Mouse (Mus musculus) cerebellum, adult 9-11 months (tissue): ENCODE results near the gene Phactr3.

ENCODE experiments used
- DNase-seq: peaks from one replicate; pipeline ENCODE4 v3.0.0; 2022

Gene Phactr3

DNA sequence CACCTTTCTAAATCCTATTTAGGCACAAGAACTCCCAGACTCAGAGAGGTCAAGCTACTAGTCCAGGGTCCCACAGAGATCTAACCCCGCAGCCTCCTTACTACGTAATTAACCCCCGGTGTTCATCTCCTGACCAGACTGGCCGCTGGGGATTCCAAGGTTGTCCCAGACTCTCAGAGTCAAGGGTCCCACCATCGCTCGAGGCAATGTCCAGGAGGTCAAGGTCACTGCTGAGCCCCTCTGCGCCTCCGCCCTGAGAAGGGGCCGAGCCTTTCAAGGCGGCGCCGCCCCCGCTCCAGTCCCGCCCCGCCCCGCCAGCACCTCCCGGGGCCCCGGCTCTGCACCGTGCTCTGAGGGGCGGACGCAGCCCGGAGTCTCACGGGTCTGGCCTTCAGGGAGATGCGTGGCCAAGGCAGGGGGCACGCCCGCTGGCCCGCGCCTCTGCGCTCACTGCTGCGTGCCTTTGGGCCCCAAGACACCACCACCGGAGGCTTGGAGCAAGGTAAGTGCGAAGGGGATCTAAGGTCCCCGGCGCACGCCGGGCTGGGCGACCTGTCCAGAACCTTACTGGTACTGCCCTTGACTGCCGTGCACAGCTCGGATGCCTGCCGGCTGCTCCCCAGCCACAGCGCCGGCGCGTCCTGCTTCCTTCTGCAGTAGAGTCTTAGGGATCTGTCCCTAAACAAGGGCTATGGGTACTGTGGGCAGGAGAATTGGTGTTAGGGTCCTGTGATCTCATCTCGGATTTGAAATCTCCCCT, at the start of gene Phactr3:
TSS of gene Phactr3 (plus strand) at position 175 of the 760 bp plus-strand sequence.
- DNase-seq = peak; percentile 79

- DNase-seq = peak; percentile 58
Measured at GRCm38 (mm10) chr2:178078166-178078717, 40.5 kb upstream of the Phactr3 start, which contains the start of gene Zfp931. Gene Zfp931, minus strand, starts transcription at chr2:178078476.

- DNase-seq = no peak
Measured at GRCm38 (mm10) chr2:178089586-178089985, 29.2 kb upstream of the Phactr3 start.

- DNase-seq = peak; percentile 71
Measured at GRCm38 (mm10) chr2:178098021-178098420, 20.8 kb upstream of the Phactr3 start.

DNA sequence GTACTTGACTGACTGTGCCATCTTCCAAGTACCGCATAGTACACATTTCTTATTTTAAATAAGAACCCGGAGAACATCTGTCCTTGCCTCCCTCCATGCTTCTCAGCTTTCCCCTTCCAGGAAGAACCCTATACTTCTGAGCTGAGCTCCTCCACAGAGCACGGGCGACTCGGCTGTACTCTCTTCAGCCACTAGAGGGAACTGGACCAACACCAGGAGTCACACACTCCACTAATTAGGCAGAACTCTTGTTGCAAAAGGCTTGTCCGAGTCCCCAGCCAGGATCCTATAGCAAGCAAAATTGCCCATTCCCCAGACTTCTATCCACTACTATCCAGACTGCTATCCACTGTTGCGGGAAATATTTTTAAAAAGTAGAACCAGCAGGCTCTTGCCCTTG, 16.8 kb upstream of the Phactr3 start:
- peak; percentile 82 for DNase-seq

DNA sequence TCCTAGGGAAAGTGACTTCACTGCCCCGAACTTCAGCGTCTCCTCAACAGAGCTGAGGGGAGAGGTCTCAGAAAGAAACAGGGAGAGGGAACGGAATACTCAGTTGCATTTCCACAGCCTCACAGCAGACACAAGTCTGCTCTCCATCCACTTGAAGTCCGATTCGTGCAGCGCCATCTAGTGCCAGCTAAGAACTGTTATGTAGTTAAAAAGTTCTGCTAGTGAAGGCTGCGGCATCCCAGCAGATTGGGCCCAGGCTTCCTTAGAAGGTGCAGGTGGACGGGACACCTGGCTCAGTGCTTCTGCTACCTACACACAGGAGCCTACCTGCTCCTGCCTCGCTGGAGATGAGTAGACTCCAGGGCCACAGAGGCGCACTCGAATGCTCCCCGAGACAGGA, 829 bp upstream of the Phactr3 start:
- peak; percentile 80 for DNase-seq

DNA sequence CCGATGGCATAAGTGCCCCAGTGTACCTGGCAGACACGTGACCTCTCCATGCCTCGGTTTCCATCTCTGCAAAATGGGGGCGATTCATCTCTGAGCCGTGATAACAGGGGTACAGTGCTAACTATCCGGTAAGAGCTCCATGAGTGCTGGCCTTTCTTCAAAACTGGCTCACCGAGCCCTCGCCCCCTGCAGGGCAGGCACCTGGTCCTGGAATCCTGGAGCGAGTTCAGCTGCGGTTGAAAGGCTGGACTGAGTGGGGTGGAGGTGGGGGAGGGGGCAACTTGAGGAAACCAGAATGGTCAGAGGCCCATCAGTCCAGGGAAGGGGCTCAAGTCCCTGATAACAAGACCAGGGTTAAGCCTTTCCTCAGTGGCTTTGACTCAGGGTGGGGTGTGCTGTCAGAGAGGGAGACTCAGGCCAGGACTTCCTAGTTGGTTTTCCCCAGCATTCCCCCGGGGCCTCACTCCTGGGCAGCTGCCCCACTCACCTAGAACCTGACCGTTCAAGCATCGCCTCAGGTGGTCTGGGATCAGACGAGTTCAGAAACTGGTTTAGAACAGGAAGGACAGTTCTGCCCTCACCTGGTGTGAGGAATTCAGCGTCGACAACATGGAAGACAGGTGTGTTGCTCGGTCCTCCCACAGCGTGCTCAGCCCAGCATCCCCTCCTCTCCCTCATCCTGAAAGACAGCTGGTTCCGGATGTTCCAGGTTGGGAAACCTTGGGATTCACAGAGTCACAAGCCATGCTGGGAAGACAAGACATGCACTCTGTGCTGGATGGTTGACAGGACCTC, 983 bp downstream of the Phactr3 start:
- peak; percentile 87 for DNase-seq

GRCm38 (mm10) chr2:178120356-178120645, 1.5 kb downstream of the Phactr3 start:
- DNase-seq = no peak

DNA sequence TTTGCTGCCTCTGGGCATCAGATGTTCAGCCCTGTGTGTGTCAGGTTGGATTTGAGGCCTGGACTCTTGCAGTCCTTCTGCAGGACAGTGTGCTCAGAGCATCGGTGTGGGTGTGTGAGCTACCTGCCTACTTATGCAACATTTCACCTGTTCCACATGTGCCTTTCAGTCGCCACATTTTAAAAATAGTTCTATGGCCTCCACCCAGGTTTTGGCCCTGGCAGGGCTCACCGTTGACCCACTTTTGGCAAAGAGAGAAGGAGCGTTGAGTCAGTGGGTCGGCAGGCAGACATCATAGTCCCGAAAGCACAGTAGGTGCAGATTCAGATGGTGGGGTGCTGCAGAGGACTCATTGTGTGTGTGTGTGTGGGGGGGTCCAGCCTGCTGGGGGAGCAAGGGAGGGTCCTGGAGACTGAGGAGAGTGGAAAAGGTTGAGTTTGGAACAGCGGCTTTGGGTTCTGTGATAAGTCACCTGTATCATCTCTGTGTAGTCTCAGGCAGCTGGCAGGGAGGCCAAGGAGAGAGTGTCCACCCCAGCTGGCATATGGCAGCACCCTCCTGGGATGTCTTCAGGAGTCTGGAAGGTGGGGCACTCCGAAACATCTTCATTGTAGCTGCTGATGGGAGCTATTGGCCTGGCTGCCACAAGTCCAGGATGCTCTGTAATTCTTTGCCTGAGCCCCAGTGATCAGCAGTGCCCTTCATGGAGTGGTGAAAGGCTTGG, 2.0 kb downstream of the Phactr3 start:
- DNase-seq = peak; percentile 81

DNA sequence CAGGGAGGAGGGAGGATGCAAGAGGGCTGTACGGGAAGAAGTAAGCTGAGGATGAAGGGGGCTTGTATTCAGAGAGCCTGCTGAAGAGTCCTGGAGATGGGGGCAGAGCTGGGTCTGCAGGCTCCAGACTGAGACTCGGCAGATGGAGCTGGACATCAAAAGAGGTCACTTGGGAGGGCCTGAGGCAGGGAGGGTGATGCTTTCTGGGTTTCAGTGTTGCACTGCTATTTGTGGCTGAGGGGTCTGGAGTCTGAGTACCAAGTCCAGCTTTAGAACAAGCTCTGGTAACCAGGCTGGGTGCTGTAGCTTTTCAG, 2.6 kb downstream of the Phactr3 start:
- DNase-seq = peak; percentile 68

GRCm38 (mm10) chr2:178121946-178122665, 3.3 kb downstream of the Phactr3 start:
- peak; percentile 57 for DNase-seq

GRCm38 (mm10) chr2:178123466-178123865, 4.7 kb downstream of the Phactr3 start:
- DNase-seq = no peak

DNA sequence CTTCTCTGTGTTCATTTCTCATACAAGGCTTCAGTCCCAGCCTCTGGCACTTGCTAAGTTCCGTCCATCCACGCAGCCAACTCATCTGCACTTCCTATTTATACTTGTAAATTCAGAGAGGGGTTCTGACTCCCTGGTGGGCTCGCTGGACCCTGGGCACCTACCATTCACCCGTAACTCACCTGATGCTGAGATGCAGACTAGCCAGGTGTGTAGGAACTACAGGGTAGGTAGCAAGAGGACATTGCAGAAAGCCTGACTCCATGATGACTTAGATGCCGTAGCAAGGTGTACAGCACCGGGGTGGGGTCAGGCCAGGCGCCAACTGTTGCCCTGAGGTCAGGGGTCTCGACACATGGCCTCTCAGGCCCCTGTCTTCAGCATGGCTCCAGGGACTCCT, 6.7 kb downstream of the Phactr3 start:
- peak; percentile 42 for DNase-seq

DNA sequence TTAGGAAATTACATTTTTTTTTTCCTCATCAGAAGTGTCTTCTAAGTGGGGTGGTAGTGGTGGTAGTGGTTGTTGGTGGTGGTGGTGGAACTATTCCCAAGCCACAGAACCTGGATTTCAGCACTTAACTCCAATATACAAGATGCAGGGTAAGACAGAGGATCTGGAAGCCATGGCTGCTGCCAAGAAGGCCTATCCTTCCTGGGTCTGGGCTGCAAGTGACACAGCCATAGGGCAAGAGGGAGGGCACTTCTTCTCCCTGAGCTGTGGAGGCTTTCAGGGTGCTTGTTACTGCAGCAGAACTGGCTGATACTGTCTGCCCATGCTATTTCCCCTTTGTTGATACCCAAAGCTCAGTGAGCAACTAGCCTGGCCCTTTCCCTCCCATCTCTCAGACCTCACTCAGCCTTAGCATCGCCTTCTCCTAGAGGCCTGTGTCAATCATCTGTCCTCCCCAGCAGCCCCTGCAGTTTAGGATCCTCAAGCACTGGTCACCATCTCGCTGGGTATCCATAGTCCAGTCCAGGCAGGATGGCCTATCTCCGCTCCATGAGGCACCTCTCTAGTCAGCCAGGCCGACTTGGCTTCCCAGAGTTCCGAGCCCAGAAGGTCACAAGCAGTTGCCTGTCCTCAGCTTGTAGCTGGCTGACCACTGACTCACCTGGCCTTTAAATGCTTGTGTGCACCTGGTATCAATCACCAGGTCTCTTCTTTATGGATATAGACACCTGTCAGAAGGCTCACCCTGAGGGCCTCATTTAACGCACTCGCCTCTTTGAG, 7.5 kb downstream of the Phactr3 start:
- DNase-seq = peak; percentile 23

DNA sequence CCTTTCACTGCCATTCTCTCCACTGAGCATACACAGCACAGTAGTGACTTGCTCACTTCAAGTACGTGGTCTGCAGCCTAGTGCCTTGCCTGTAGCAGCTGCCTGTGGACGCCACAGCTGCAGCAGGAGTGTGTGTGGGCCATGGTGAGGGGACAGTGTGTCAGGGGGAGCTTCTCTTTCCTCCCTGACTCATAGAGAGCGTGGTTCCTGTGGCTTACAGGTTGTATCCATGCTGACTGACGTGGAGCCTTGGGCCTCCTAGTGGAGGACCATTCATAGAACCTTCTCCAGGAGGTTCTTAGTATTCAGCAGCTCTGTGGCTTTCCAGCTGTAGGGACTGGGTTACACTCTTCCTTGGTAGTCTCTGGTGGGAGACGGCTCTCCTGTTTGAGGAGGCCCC, 9.8 kb downstream of the Phactr3 start:
- DNase-seq = peak; percentile 43

- peak; percentile 61 for DNase-seq
Measured at GRCm38 (mm10) chr2:178129161-178129560, 10.4 kb downstream of the Phactr3 start.

GRCm38 (mm10) chr2:178129676-178130075, 10.9 kb downstream of the Phactr3 start:
- peak; percentile 46 for DNase-seq

- DNase-seq = no peak
Measured at GRCm38 (mm10) chr2:178130536-178130935, 11.8 kb downstream of the Phactr3 start.

DNA sequence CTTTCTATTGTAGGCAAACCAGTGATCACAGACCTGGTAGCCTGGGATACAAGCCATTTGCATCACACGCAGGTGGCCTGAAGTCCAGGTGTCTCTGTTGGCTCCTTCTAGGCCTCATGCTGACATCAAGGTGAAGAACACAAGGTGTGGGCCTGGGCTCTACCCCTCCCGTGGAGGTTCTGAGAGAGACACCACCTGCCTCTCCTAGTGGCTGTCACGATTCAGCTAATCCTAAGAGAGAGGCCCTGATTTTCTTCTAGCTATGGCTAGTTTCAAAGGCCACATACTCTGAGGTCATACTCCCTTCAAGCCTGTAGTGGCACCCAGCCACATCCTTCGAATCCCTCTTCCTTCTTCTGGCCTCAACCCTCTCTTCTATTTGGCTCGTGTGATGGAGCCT, 12.2 kb downstream of the Phactr3 start:
- DNase-seq = peak; percentile 96

DNA sequence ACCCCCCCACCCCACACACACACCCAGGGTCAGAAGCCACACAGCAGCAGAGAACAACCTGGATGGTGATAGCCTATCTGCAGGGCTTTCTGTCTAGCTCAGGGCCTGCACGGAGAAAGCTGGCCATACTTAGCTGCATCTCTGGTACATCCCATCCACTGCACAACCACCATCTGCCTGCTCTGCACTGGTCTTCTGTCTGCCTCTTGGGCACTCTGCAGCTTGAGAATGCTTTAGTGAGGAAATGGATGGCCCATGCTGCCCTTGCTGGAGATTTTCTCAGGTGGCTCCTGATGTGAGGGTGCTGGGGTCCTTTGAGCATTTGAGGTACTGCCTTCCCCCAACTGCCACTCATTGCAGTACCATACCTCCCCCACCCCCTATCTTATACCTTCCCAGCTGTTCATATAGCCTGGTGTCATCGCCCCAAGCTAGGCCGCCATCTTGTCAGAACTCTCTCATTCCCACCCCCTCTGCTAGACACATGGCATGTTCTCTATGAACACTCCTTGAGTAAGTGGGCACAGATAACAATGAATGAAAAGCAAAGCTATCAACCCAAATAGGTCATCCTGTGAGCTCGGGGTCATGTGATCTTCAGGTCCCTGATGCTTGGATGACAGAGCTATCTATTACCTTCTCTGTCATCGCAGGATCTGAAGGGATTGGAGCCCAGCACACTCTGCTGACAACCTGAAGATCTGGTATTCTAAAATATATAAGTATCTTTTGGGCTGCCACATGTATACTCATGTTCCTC, 13.0 kb downstream of the Phactr3 start:
- DNase-seq = peak; percentile 54

DNA sequence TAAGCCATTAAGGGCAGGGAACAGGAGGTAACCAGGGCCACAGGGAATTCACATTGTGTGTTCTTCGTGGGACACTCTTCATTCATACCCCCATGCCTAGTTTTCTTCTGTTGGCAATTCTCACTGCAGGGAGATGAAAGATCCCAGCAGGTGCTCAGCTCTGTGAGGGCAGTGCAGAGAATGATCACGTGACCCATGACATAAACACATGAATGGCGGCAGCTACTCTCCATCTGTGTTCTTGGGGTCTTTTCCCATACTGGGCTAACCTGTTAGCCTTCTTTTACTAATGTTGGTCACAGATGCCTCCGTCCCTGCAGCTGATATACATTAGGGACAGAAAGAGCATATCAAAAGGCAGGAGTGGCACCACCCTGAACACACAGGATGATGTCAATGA, 16.9 kb downstream of the Phactr3 start:
- peak; percentile 35 for DNase-seq
